Mouse (Mus musculus): ENCODE measurements at regions not wholly inside any gene's neighbourhood (a gene's known extent, or its start where the extent isn't known, plus 50 kb on each side); places are given as distances from the start of the nearest gene placed in this dataset.
"Not testable (repeated sequence)": the region's sequence is repeated elsewhere in the genome, so short reads cannot be mapped to it uniquely, and the experiment has no call there.

- H3K36me3 ChIP-seq (ENCODE audit: insufficient read depth, low read length) = no peaks in the 10 kb centered on the region
- no peak overlapping the region for H3K4me3 ChIP-seq (replicated peaks; ENCODE audit: low read length)
- no peaks in the 10 kb centered on the region for H3K9me3 ChIP-seq (ENCODE audit: low read length)
- H3K4me1 ChIP-seq (replicated peaks; ENCODE audit: low read depth, low read length) = no peaks in the 10 kb centered on the region
- TF ChIP-seq CTCF (conservative IDR thresholded peaks at IDR 0.05; ENCODE audit: low read length) = no peak
- no peak for TF ChIP-seq NANOG (IDR thresholded peaks at IDR 0.05; ENCODE audit: borderline replicate concordance, low read length)
- TF ChIP-seq POU5F1 (IDR thresholded peaks at IDR 0.05; ENCODE audit: borderline replicate concordance, low read length) = no peak
- no peaks in the 10 kb centered on the region for H3K27me3 ChIP-seq (ENCODE audit: insufficient read depth, low read length)
Observed at GRCm38 (mm10) chr16:86461073-86461472, 559.4 kb upstream of the Adamts5 start.

- H3K4me1 ChIP-seq (replicated peaks; ENCODE audit: low read depth, low read length) = no peaks in the 10 kb centered on the region
- no peaks in the 10 kb centered on the region for H3K36me3 ChIP-seq (ENCODE audit: insufficient read depth, low read length)
- H3K9me3 ChIP-seq (ENCODE audit: low read length) = no peaks in the 10 kb centered on the region
- no peak overlapping the region for H3K4me3 ChIP-seq (replicated peaks; ENCODE audit: low read length)
- TF ChIP-seq NANOG (IDR thresholded peaks at IDR 0.05; ENCODE audit: borderline replicate concordance, low read length) (no peak), CTCF (conservative IDR thresholded peaks at IDR 0.05; ENCODE audit: low read length) (no peak), POU5F1 (IDR thresholded peaks at IDR 0.05; ENCODE audit: borderline replicate concordance, low read length) (no peak)
- no peaks in the 10 kb centered on the region for H3K27me3 ChIP-seq (ENCODE audit: insufficient read depth, low read length)
Observed at GRCm38 (mm10) chr16:86456649-86457048, 555.0 kb upstream of the Adamts5 start.

GRCm38 (mm10) chr16:86454810-86455209 lies 553.2 kb upstream of the Adamts5 start:
- H3K27me3 ChIP-seq (ENCODE audit: insufficient read depth, low read length) = no peaks in the 10 kb centered on the region
- no peaks in the 10 kb centered on the region for H3K4me1 ChIP-seq (replicated peaks; ENCODE audit: low read depth, low read length)
- no peak overlapping the region for H3K4me3 ChIP-seq (replicated peaks; ENCODE audit: low read length)
- no peaks in the 10 kb centered on the region for H3K36me3 ChIP-seq (ENCODE audit: insufficient read depth, low read length)
- TF ChIP-seq NANOG (IDR thresholded peaks at IDR 0.05; ENCODE audit: borderline replicate concordance, low read length) (no peak), POU5F1 (IDR thresholded peaks at IDR 0.05; ENCODE audit: borderline replicate concordance, low read length) (no peak), CTCF (conservative IDR thresholded peaks at IDR 0.05; ENCODE audit: low read length) (no peak)
- no peaks in the 10 kb centered on the region for H3K9me3 ChIP-seq (ENCODE audit: low read length)

- Histone ChIP-seq H3K36me3 (ENCODE audit: insufficient read depth, low read length) (no peaks in the 10 kb centered on the region), H3K9me3 (ENCODE audit: low read length) (no peaks in the 10 kb centered on the region), H3K4me1 (replicated peaks; ENCODE audit: low read depth, low read length) (no peaks in the 10 kb centered on the region), H3K4me3 (replicated peaks; ENCODE audit: low read length) (no peak overlapping the region), H3K27me3 (ENCODE audit: insufficient read depth, low read length) (no peaks in the 10 kb centered on the region)
- TF ChIP-seq NANOG (IDR thresholded peaks at IDR 0.05; ENCODE audit: borderline replicate concordance, low read length) = no peak
Observed at GRCm38 (mm10) chr16:86454031-86454430, 552.4 kb upstream of the Adamts5 start.

GRCm38 (mm10) chr16:86448478-86449160 lies 547.0 kb upstream of the Adamts5 start:
- Histone ChIP-seq H3K27me3 (ENCODE audit: insufficient read depth, low read length) (no peaks in the 10 kb centered on the region), H3K4me1 (replicated peaks; ENCODE audit: low read depth, low read length) (no peaks in the 10 kb centered on the region), H3K36me3 (ENCODE audit: insufficient read depth, low read length) (no peaks in the 10 kb centered on the region), H3K9me3 (ENCODE audit: low read length) (no peaks in the 10 kb centered on the region), H3K4me3 (replicated peaks; ENCODE audit: low read length) (no peak overlapping the region)
- TF ChIP-seq POU5F1 (IDR thresholded peaks at IDR 0.05; ENCODE audit: borderline replicate concordance, low read length) = no peak

- TF ChIP-seq CTCF (conservative IDR thresholded peaks at IDR 0.05; ENCODE audit: low read length) = peak; percentile 31
- not testable (repeated sequence) for H3K4me1 ChIP-seq (replicated peaks; ENCODE audit: low read depth, low read length); H3K27me3 ChIP-seq (ENCODE audit: insufficient read depth, low read length); H3K36me3 ChIP-seq (ENCODE audit: insufficient read depth, low read length); H3K9me3 ChIP-seq (ENCODE audit: low read length); H3K4me3 ChIP-seq (replicated peaks; ENCODE audit: low read length)
Observed at GRCm38 (mm10) chr16:86419458-86419857, 517.8 kb upstream of the Adamts5 start.

- Histone ChIP-seq H3K27me3 (ENCODE audit: insufficient read depth, low read length) (no peaks in the 10 kb centered on the region), H3K36me3 (ENCODE audit: insufficient read depth, low read length) (no peaks in the 10 kb centered on the region), H3K4me3 (replicated peaks; ENCODE audit: low read length) (no peak overlapping the region), H3K9me3 (ENCODE audit: low read length) (no peaks in the 10 kb centered on the region), H3K4me1 (replicated peaks; ENCODE audit: low read depth, low read length) (no peaks in the 10 kb centered on the region)
- TF ChIP-seq NANOG (IDR thresholded peaks at IDR 0.05; ENCODE audit: borderline replicate concordance, low read length) (no peak), CTCF (conservative IDR thresholded peaks at IDR 0.05; ENCODE audit: low read length) (no peak), POU5F1 (IDR thresholded peaks at IDR 0.05; ENCODE audit: borderline replicate concordance, low read length) (no peak)
Observed at GRCm38 (mm10) chr16:86404309-86404708, 502.7 kb upstream of the Adamts5 start.

- no peak overlapping the region for H3K4me3 ChIP-seq (replicated peaks; ENCODE audit: low read length)
- H3K9me3 ChIP-seq (ENCODE audit: low read length) = no peaks in the 10 kb centered on the region
- TF ChIP-seq CTCF (conservative IDR thresholded peaks at IDR 0.05; ENCODE audit: low read length) = no peak
- TF ChIP-seq NANOG (IDR thresholded peaks at IDR 0.05; ENCODE audit: borderline replicate concordance, low read length) = no peak
- TF ChIP-seq POU5F1 (IDR thresholded peaks at IDR 0.05; ENCODE audit: borderline replicate concordance, low read length) = no peak
- no peaks in the 10 kb centered on the region for H3K4me1 ChIP-seq (replicated peaks; ENCODE audit: low read depth, low read length)
- no peaks in the 10 kb centered on the region for H3K36me3 ChIP-seq (ENCODE audit: insufficient read depth, low read length)
- no peaks in the 10 kb centered on the region for H3K27me3 ChIP-seq (ENCODE audit: insufficient read depth, low read length)
Observed at GRCm38 (mm10) chr16:86401381-86401780, 499.8 kb upstream of the Adamts5 start.

DNA sequence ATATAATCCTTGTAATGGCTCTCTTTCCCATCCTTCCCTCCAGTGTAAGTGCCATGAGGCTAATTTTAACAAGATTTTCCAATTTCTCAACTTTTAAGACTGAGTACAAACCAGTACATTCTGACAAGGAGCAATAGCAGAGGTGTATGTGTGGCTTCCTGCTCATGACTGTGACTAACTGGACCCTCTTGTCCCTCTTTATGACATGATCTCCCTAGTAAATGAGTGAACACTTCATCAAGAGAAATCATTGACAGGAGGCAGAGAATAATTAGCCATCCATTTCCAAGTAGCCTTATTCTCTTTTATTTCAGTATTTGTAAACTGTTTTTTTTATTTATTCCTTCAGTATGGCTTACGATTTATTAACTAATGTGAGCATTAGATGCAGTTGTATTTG lies 497.7 kb upstream of the Adamts5 start:
- H3K4me1 ChIP-seq (replicated peaks; ENCODE audit: low read depth, low read length) = no peaks in the 10 kb centered on the region
- H3K4me3 ChIP-seq (replicated peaks; ENCODE audit: low read length) = no peak overlapping the region
- H3K36me3 ChIP-seq (ENCODE audit: insufficient read depth, low read length) = no peaks in the 10 kb centered on the region
- TF ChIP-seq CTCF (conservative IDR thresholded peaks at IDR 0.05; ENCODE audit: low read length) = no peak
- TF ChIP-seq POU5F1 (IDR thresholded peaks at IDR 0.05; ENCODE audit: borderline replicate concordance, low read length) = no peak
- no peak for TF ChIP-seq NANOG (IDR thresholded peaks at IDR 0.05; ENCODE audit: borderline replicate concordance, low read length)
- no peaks in the 10 kb centered on the region for H3K27me3 ChIP-seq (ENCODE audit: insufficient read depth, low read length)
- H3K9me3 ChIP-seq (ENCODE audit: low read length) = no peaks in the 10 kb centered on the region

Measured in E14TG2a.4 (cell line).